Mouse (Mus musculus): ENCODE measurements at regions not wholly inside any gene's neighbourhood (a gene's known extent, or its start where the extent isn't known, plus 50 kb on each side); places are given as distances from the start of the nearest gene placed in this dataset.
A peak's percentile ranks its signal among the peaks of the same experiment; 100 is the strongest.

DNA sequence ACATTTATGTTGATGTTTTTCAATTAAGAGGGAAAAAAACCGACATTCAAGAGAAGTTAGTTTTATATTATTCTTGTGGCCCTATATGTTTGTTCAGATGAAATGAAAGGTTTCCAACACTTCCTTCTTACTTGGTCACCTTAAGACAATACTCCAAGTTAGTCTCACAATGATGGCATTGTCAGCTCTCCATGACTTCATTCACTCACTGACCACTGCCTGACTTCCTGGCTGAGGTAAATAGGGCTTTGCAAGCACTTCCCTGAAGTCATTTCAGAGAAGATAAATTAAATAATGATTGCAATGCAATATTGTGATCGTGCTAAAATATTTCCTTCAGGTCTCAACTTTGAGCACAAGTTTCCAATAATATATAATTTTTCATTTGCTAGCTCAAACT is 197.9 kb upstream of the Cep162 start:
- no peak for DNase-seq

DNA sequence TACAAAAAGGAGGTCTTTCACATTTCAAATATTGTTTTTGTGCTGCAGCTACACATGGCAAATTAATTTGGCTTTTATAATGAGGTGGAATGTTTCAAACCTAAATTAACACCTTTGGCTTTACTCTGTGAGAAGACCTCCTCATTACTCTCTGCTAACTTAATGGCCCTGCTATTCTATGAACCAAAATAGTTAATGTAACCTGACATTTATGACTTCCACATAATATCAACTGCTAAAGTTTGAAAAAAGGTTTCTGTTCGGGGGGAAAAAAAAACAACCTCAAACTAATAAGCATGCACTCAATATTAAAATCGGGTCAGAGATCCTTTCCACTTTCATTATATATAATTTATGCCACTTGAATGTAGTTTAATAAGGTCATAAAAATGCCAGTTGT is 197.2 kb upstream of the Cep162 start:
- no peak for DNase-seq

DNA sequence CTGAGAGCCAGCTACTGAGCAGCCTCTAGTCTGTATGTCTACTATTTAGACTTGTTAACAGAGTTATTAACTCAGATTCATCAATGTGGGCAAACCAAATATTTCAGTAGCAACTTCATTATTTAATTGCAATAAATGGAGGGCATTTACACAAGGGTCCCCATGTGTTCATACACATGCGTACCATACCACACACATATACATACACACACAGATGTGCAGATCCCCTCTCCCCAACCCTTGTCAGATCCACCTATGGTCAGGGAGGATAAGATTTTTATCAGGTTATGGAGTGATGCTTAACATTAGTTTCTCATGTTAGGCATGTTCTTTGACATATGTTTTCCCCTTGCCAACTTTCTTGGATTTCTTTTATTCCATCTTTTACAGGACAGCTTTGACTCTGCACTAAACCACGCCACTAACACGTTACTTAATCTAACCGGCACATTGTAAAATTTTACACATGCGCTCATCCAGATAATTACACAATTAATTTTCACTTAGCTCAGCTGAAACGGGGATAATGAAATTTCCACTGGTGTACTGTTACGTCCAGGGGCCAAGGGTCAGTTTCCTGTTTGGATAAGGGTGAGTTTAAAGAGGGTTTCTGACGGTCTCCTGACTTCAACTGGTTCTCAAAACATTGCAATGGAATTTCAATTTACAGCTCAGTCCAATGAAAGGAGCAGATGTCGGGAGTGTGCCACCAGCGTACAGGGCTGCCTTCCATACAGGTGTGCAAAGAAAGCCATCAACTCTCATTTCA is 188.3 kb upstream of the Cep162 start:
- no peak for DNase-seq

DNA sequence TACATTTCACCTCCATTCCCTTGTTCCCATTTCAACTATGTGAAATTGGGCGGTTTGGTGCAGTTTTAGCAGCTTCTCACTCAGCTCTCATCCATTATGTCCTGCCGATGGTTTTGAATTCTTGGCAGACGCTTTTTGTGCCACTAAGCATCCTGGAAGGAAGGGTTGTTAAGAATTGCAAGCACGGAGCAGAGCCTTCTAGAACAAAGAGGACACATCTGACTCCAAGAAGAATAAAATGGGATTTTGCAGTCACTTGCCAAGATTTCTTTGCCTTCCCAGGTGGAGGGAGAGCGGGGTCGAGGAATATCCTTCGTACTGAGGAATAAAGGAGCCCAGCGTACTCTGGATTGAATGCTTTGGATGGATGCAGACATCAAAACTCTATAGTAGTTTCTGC is 176.7 kb upstream of the Cep162 start:
- DNase-seq, result no peak

DNA sequence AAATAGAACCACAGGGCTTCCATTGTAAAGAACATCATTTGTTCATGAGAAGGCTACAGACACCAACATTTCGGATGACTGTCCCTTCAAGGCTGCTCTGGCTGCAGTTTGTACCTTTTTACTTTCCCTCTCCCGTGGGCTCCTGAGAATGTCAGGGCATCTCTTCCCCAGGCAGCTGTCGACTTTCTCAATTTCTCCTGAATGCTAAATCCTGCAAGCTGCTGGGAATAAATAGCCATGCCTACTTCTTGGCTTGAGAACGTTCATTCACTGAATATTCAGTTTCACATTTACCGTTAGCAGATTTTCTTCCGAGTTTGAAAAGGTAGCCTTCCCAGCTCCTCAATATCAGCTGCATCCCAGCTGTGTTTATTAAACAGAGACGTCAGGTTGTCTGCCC is 176.2 kb upstream of the Cep162 start:
- no peak for DNase-seq

DNA sequence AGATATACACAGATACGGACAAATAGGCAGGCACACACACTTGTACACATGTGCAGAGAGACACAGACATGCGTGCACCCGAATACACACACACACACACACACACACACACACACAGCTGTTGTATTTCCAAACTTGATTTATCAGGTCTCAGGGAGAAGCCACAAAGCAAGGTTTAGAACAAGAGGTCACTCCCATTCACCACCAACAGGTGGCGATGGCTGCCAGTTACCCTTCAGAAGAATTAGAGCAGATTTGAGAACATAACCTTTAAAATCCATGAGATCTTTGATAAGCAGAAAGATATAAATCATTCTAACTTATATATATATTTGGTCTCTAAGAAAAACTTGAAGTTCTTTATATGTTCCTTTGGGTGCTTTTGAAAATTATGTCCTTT is 169.9 kb upstream of the Cep162 start:
- DNase-seq, result peak; percentile 15 to 16

DNA sequence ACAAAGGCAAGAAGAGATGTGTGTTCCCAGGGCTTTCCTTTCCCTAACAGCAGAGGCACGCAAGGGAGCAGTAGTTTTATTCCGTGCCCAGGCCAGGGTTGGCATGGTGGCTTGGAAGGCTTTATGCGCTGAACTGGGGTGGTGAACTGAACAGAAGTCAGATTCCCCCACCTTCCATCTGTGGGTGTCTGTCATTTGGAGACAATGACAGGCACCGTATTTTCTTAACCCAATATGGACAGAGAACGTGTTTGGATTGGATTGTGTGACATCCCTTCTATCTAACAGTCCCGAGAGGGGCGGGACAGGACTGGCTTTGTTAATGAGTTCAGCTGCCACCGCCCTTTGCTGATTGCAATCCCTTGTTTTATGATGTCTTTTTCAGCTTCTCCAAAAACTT is 165.8 kb upstream of the Cep162 start:
- no peak for DNase-seq

DNA sequence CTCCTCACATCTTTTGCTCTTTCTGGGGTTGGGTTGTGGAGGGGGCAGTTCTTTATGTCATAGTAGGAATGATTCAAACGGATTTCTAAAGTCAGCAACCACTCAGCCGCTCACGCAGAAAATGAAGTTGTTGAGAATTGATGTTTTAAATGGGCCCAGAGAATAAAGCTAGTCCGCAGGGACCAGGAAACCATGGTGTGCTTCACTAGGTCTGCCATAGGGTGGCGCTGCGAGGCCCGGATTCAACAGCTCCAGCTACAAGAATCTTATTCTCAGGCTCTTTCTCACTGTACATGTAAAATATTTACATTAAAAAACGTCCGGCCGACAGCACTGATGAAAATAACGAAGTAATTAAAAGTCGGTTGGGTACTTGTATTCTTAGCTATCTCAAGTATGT is 164.0 kb upstream of the Cep162 start:
- DNase-seq, result peak; percentile 39 to 42

DNA sequence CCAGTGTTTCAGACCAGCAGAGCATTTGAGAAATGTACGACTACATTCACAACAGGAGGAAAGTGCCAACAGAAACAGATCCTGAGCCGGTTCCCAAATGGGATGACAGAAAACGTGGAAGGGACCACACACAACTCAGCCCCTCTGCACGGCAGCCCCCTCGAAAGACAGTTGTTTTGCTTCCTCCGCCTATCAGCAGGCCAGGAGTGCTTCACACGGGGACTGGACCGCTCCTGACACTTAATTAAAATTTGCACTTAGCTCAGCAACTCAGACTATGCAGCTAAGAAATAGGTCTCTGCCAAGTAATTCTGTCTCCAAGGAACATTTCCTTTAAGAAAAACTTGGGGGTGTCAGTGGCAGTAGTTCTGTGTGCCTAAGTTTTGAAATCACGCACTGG is 157.6 kb upstream of the Cep162 start:
- DNase-seq, result no peak

DNA sequence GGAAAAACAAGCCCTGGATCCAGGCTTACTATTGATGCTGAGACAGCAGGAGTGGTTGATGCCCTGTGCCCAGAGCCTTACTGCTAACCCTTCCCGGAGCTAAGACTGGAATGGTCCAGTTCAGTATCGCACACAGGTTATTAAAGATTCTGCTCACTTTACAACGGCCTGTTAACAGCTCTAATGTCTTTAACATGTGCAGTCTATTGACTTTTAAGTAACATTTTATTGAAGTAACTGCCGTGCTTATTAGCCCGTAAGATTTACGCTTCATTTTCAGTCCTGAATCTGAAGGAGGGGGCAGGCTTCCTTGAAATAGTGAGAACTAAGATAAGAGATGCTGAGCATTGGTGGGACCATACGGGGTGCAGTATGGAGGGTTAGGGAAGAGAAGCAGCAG is 155.7 kb upstream of the Cep162 start:
- DNase-seq, result no peak

DNA sequence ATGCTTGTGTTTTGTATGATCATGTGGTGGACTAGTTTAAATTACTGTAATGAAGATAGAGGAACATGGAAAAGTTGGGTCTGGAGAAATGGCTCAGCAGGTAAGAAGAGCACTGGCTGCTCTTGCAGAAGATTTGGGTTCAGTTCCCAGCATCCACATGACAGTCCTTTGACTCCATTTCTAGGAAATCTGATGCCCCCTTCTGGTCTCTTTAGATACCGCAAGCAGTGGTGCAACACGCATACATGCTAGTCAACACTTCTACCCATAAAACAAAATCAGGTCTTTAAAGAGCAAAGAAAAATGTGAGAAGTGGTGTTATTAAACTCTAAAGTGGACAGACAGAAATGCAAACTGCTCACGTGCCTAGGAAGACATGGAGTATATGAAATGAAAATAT is 154.4 kb upstream of the Cep162 start:
- no peak for DNase-seq

DNA sequence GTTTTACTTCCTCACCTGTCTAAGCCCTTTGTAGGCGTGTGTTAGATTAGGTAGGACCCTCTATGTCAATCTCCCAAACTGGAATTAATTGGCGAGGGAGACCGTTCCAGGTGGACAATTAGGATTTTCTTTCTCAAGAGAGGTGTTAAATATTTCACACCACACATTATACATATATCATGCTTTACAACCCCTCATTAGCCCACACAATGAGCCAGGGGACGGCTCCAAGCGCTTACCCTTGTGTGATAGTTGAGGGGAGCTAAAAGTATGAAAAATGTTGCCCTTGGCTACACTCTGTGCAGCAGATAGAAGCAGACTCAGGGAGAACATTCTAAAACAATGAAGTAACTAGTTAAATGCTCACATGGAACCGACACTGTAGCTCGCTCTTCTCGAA is 153.5 kb upstream of the Cep162 start:
- no peak for DNase-seq

DNA sequence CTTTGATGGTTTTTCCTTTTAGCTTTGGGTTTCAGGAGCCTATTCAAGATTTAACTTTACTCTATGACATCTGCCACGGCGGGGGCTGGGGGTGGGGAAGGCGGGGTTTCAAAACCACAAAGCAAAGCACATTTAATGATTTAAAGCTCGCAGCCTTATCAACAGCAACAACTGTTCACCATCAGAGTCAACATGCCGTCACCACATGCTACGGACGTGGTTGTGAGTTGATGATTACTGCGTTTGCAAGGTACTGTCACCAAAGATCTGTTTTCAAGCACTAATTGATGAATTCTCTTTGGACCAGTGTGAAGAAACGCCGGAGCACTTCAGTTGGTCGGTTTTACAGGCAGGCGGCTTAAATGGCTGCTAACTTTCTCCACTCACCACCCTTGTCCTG is 151.1 kb upstream of the Cep162 start:
- DNase-seq, result no peak

DNA sequence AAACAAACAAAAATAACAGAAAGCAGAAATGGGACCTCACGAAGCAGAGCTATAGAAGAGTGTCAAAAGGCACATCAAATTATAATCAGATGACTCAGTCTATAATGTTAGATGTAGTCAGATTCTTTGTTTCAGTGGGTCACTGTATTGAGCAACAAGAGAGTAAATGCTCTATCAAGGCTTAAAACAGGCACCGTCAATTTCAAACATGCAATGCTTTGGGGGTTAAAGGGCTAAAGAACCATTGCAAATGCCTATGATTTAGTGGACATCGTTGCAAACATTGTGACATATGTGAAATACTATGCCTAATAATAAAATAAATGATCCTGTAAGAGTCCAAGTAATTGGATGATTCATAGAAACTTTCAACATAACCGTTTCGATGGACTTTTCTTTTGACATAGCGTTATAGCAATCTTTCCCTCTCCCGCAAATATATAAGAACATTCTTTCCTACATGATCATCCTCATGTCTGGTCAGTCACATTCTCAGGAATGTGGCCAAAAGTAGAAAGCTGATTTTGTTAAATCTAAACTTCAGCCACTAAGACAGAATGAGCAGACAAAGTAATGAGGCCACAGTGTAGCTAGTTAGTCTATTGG is 149.9 kb upstream of the Cep162 start:
- DNase-seq, result no peak

DNA sequence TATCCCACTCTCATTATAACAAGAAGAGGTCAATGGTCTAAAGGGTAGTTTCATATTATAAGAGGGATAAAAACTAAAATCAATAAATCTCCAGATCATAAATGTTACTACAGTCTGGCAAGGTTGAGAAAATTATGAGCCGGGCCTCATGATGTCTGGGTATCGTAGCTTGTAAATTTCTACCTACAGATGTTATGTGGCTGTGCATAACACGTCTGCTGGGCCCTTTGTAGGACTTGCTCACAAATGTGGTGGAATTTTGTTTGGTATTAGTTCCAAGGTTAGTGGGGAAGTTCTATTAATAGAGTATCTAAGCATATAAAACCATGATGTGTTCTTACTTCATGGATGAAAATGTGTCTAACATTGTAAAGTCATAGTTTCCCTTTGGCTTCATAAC is 146.7 kb upstream of the Cep162 start:
- no peak for DNase-seq

DNA sequence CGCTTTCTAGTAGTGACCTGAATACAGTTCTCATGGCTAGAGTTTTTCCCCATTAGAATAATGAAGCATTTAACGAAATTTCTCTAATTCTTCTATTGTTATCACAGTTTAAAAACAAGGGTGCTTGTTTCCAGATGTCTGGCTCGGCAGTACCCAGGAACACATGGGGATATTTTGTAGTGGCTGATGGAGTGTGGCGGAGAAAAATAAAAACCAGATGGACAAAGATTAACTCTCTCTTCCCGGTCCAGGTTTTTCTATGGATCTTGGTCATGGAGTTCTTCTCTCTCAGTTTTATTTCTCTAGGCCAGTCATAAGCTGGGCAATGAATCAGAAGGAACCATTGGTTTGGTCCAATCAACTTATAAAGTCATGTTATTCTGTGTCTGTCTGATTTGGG is 132.2 kb upstream of the Cep162 start:
- no peak for DNase-seq

DNA sequence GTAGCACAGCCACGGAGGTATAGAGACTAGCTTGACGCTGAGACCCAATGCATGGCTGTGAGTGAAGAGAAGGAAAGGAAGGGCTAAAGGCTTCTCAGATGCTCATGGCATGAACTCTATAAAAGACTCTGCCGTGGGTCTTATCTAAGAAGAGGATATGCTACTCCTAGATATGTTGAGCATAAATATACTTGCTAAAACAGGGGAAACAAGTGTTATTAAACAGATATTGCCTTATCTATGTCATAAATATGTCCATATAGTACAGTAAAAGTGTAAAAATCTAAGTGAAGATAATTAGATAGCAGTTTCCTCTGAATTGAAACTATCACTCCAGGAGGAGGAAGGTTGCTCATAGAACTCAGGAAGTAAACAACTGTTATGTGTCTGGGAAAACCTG is 128.2 kb upstream of the Cep162 start:
- no peak for DNase-seq

DNA sequence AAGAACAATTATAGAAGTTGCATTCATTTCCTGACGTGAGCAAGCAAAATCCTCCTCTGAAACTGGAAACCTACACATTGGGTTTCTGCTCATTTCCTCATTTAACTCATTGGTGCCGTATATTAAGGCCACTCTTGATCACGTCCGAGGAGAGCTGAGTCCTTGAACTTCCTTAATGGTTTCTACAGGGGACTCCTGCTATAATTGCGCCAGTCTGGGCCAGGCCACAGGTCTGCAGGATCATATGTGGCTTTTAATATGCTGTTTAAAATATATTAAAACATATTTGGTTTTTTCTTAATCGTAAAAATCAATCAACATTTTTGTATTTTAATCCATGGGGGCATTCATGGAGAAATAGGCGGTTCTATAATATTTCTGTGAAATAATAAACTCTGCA is 122.6 kb upstream of the Cep162 start:
- no peak for DNase-seq

DNA sequence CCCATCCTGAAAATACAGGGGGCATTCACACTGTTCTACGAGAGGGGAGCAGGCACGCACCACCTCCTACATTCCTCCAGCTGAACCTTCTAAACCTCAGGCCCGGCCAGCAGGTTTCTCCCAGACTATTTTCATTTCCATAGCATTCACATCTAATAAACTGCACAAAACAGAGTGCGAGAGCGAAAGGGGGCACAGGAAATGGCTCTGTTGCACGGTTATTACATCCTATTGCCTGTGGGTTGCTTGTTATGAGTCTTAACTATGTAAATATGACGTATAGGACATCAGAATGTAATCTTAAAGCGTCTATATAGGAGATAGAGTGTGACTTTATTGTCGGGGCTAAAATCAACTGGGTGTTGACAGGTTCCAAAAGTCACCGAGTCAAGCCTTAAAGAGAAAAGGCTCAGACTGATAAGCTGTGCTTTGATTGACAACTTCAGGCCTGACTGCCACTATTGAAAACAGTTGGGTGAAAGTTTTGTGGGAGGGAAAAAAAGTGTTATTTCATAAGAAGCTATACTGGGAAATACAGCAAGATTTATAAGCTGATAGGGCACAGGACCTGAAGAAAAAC is 121.5 kb upstream of the Cep162 start:
- no peak for DNase-seq

DNA sequence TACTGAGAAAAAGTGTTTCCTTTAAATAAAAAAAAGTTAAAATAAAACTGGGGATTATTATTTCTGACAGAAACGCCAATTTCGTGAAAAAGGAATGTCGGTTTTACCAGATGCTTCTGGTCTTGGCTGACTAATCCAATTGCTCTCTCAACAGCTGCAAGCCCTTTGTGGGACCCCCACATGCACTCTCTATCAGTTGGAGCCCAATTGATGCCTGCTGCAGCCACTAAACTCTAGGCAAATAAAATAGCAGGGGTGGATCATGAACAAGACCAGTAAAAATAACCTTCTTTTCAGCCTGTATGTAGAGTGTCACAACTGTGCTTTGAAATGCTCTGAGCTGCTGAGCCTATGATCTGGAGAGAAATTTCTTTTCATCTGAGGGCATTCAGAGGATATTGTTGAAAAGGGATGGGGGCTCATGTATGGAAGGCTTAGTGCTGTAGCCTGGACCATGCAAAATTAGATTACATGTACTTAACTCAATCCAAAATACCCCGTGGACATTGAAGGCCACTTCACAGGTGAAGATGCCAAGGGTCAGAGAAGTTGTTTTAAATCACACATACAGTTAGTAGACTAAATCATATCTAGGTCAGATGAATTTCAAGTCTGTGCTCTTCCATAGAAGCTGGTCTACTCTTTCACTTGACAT is 117.0 kb upstream of the Cep162 start:
- DNase-seq, result no peak

DNA sequence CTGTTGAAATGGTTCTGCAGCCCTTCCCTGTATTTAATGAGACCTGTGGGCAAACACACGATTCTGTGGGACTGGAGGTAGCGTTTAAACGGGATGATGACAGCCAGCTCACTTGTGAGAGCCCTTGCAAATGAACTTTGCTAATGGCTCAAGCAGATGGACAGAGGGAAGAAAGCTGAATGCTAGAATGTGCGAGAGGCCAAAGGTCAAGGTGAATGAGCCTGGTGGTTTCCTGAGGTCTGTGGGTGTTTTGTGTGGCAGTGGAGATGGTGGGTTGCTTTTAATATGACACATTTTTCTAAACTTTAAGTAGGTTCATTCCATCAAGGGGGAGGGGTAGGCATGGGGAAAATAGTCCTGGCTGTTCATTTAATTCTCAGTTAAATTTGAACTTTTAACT is 113.7 kb upstream of the Cep162 start:
- no peak for DNase-seq

DNA sequence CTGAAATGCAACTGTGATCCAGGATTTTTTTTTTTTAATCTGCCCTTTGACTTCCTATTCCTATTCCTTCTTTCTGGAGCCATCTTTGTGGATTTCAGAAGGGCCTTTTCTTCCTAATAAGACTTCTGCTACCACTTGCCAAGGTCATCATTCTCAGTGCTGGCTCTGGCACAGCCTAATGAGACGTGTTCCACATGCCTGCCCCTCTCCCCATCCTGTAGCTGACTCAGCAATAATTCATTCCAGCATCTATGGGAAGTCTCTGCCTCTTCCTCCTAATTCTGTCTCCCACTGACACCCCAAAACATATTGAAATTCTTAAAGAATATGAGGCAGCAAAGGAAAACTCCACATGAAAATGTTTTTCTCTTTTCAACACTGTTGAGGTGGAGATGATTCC is 91.7 kb upstream of the Cep162 start:
- no peak for DNase-seq

DNA sequence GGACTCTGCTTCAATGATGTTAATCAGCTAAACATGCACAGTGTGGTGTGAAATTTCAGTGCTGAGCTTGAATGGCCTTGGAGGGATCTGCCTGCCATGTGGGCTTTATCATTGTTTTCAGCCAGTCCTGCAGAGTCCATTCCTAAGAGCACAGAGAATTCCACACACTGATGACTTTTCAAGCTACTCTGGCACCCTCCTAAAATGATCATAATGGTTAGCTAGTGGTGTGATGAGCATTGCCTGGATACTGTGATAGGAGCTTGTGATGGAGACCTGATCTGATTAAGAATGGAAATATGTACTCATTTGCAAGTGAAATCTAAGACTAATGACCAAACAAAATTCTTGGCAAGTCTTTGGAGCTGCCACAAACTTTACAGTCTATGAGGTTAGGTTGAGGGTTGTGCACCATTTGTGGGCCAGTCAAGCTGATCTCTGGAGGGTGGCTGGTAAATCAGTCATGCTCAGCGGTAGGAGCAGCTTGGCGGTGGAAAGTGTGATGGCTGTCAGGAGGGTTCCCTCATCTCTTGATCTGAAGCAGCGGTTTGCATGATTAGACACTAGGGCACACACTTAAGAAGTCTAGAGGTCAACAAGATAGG is 91.0 kb upstream of the Cep162 start:
- no peak for DNase-seq
